Mouse (Mus musculus) olfactory bulb, adult 2 months (tissue): ENCODE measurements around the gene Tpcn2.

Source experiments
- CTCF ChIP-seq: fragments of 200-500 bp; IDR thresholded peaks from 2 replicates; pipeline ENCODE4 v1.5.1; 2012; ENCODE audit warnings: low read depth, mild to moderate bottlenecking, low read length, moderate library complexity; ENCODE audit not compliant: insufficient read depth
- POLR2A ChIP-seq: fragments of 200-500 bp; IDR thresholded peaks from 2 replicates; pipeline ENCODE4 v1.6.1; 2012; ENCODE audit warnings: mild to moderate bottlenecking, low read depth, low read length, moderate library complexity; ENCODE audit not compliant: insufficient read depth

GRCm38 (mm10) chr7:145284293-145284692 is 482 bp upstream of the Tpcn2 start:
- TF ChIP-seq CTCF (no peak), POLR2A (no peak)
